15 mouse cellular contexts compared by ENCODE assay signal in the genomic region with DNA sequence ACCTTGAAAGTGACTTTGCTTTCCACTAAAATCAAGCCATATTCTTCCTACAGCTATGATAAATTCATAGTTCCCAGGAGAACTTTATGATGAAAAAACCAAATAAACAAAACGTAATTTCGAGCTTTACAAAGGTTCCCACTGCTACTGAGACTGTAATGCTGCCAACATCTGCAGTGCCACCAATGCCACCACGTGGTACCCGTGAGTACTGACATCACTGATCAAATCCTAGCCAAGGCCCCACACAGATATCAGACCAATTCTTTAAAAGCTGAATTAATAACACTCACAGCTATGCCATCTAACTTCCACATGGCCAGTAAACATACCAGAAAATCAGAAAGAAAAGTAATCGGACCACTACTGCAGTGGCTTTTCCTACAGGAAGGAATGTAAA. TPM values are rescaled to one million over a fixed set of nuclear protein-coding genes. Genes with fewer than 3 reads are reported as not detected.
DNase-seq lines count a peak whose midpoint lies in the region; ATAC-seq and TF ChIP-seq lines count a peak whose summit lies in the region.
"Had no signal": no experiment of that assay in that cellular context is flagged by ENCODE, and none has a peak within 500 bp of the region (broad histone marks: within the 10 kb centered on the region; RNA-seq: fewer than 3 reads in every experiment).

No protein-coding gene starts in this region.

- no peak overlapping the region for H3K9ac ChIP-seq in lung, postnatal 0 days (replicated peaks; ENCODE audit: low read depth)
- H3K9ac ChIP-seq: embryonic facial prominence, embryonic 13.5 days; heart, embryonic 12.5 days; hindbrain, embryonic 14.5 days; kidney, embryonic 15.5 days had no signal

- no peak for ATAC-seq in lung, postnatal 0 days
- no peak for ATAC-seq in erythroid progenitor cell, adult 5-6 weeks (replicated peaks; ENCODE audit: low FRiP score, poor library complexity, severe bottlenecking)
- ATAC-seq: forebrain, embryonic 16.5 days had no signal

- TF ChIP-seq CTCF in kidney, adult 2 months (conservative IDR thresholded peaks at IDR 0.05; ENCODE audit: insufficient read depth, insufficient read length, low read depth, low read length) = peak; percentile 52
- peak; percentile 28 for TF ChIP-seq CTCF in lung, postnatal 0 days (IDR thresholded peaks at IDR 0.05)
- peak; percentile 20; the same call in 1 of the 2 replicates for TF ChIP-seq CTCF in brain, embryonic 14.5 days (IDR thresholded peaks at IDR 0.05; ENCODE audit: borderline replicate concordance, extremely low read depth, insufficient read depth, insufficient read length)

- 82% methylated on average over 5 of the region's 5 CpGs for WGBS in kidney, adult 2 months
- 79% methylated on average over 5 of the region's 5 CpGs for WGBS in lung, postnatal 0 days

- no peak overlapping the region for H3K27ac ChIP-seq in kidney, adult 2 months (ENCODE audit: insufficient read depth, low read depth, low read length)
- no peak overlapping the region for H3K27ac ChIP-seq in lung, postnatal 0 days (ENCODE audit: low read length)
- H3K27ac ChIP-seq: embryonic facial prominence, embryonic 13.5 days; hindbrain, embryonic 14.5 days; kidney, embryonic 15.5 days had no signal

- peak; percentile 30 for DNase-seq in adrenal gland, adult 2 months
- no peak for DNase-seq in adrenal gland, adult 8-10 months
- DNase-seq in kidney, adult 2 months = peak; percentile 13
- DNase-seq in kidney, adult 18-20 months = no peak
- DNase-seq in lung, postnatal 0 days (ENCODE audit: low spot score) = no peak
- no peak for DNase-seq in lung, postnatal 4 days
- DNase-seq in brain, embryonic 14.5 days (ENCODE audit: low read depth) = no peak
- DNase-seq: cerebellum, adult 9-10 months; gastrocnemius, postnatal 14 days had no signal

- no peaks in the 10 kb centered on the region for H3K27me3 ChIP-seq in kidney, adult 2 months (replicated peaks; ENCODE audit: control insufficient read depth, insufficient read depth, low read length)
- H3K27me3 ChIP-seq in lung, postnatal 0 days (replicated peaks; ENCODE audit: insufficient read depth, low read length) = no peaks in the 10 kb centered on the region
- H3K27me3 ChIP-seq: embryonic facial prominence, embryonic 13.5 days; heart, embryonic 12.5 days; kidney, embryonic 15.5 days had no signal

- no peak for TF ChIP-seq EP300 in lung, postnatal 0 days (IDR thresholded peaks at IDR 0.05)

- no peaks in the 10 kb centered on the region for H3K36me3 ChIP-seq in kidney, adult 2 months (ENCODE audit: control insufficient read depth, insufficient read depth, low read length)
- no peaks in the 10 kb centered on the region for H3K36me3 ChIP-seq in lung, postnatal 0 days (ENCODE audit: insufficient read depth, low read length)

- H3K4me2 ChIP-seq in lung, postnatal 0 days (replicated peaks; ENCODE audit: low read depth, low read length) = no peak overlapping the region
- H3K4me2 ChIP-seq: embryonic facial prominence, embryonic 13.5 days; heart, embryonic 12.5 days; hindbrain, embryonic 14.5 days; kidney, embryonic 15.5 days had no signal

- H3K9me3 ChIP-seq in lung, postnatal 0 days (ENCODE audit: low read length) = no peaks in the 10 kb centered on the region
- H3K9me3 ChIP-seq: embryonic facial prominence, embryonic 13.5 days; kidney, embryonic 15.5 days had no signal

- TF ChIP-seq POLR2A in kidney, adult 2 months (IDR thresholded peaks at IDR 0.05; ENCODE audit: low read depth, low read length) = no peak
- TF ChIP-seq POLR2A in brain, embryonic 14.5 days (IDR thresholded peaks at IDR 0.05; ENCODE audit: borderline replicate concordance, extremely low read depth, insufficient read depth, insufficient read length, poor library complexity, severe bottlenecking) = no peak

- H3K4me1 ChIP-seq in kidney, adult 2 months (ENCODE audit: control insufficient read depth, insufficient read depth, low read length) = peaks cover 5% of the 10 kb centered on the region; the same call in 1 of the 2 replicates
- no peaks in the 10 kb centered on the region for H3K4me1 ChIP-seq in lung, postnatal 0 days (ENCODE audit: insufficient read depth, low read depth, low read length)
- H3K4me1 ChIP-seq: embryonic facial prominence, embryonic 13.5 days; heart, embryonic 12.5 days; kidney, embryonic 15.5 days had no signal

- no peak overlapping the region for H3K4me3 ChIP-seq in kidney, adult 2 months (ENCODE audit: insufficient read depth, low read depth, low read length)
- no peak overlapping the region for H3K4me3 ChIP-seq in lung, postnatal 0 days (ENCODE audit: low read depth, low read length)
- H3K4me3 ChIP-seq: embryonic facial prominence, embryonic 13.5 days; heart, embryonic 12.5 days; kidney, embryonic 15.5 days had no signal

RNA-seq across cellular contexts. Expression of a gene that starts 32.8 kb away (rescaled TPM):
- total RNA-seq in adrenal gland, adult 2 months (2021) = 1 to 10 TPM in 1 of 2 experiments, under 1 TPM in 1; 0.84 to 1.3 TPM
- polyA plus RNA-seq in adrenal gland, adult 2 months (2012; rRNA removed) = 0.11 and 0.20 TPM in 2 replicates
- total RNA-seq in adrenal gland, adult 8-10 months (2022) = 1 to 10 TPM; 1.0 to 3.0 (median 1.3) TPM
- polyA plus RNA-seq in kidney, adult 2 months (2012; rRNA removed) = 0.12 and 0.16 TPM in 2 replicates
- 0.42 and 1.5 TPM in 2 replicates for polyA plus RNA-seq in lung, postnatal 0 days (2015; fragmentation: Nextera tagmentation; extraction: Ambion mirVana)
- 4.1 and 5.5 TPM in 2 replicates for polyA plus RNA-seq in brain, embryonic 14.5 days (2012; rRNA removed)
- total RNA-seq in erythroid progenitor cell, adult 5-6 weeks (2015; ENCODE audit: low replicate concordance) = 85.1 and 137 TPM in 2 replicates
- total RNA-seq in erythroid progenitor cell, adult 5-6 weeks (2017; ENCODE audit: low replicate concordance) = 153 and 177 TPM in 2 replicates

RNA-seq across cellular contexts. Expression of a gene that starts 33.0 kb away (rescaled TPM):
- total RNA-seq in adrenal gland, adult 2 months (2021) = 100 to 1,000 TPM; 130 to 134 TPM
- 121 and 141 TPM in 2 replicates for polyA plus RNA-seq in adrenal gland, adult 2 months (2012; rRNA removed)
- total RNA-seq in adrenal gland, adult 8-10 months (2022) = 100 to 1,000 TPM; 127 to 165 (median 149) TPM
- 107 and 134 TPM in 2 replicates for polyA plus RNA-seq in kidney, adult 2 months (2012; rRNA removed)
- polyA plus RNA-seq in lung, postnatal 0 days (2015; fragmentation: Nextera tagmentation; extraction: Ambion mirVana) = 57.2 and 58.7 TPM in 2 replicates
- 118 and 119 TPM in 2 replicates for polyA plus RNA-seq in brain, embryonic 14.5 days (2012; rRNA removed)
- 108 and 112 TPM in 2 replicates for total RNA-seq in erythroid progenitor cell, adult 5-6 weeks (2015; ENCODE audit: low replicate concordance)
- 82.8 and 107 TPM in 2 replicates for total RNA-seq in erythroid progenitor cell, adult 5-6 weeks (2017; ENCODE audit: low replicate concordance)

RNA-seq across cellular contexts. Expression of a gene that starts 52.9 kb away (rescaled TPM):
- total RNA-seq in adrenal gland, adult 2 months (2021) = 100 to 1,000 TPM in 1 of 2 experiments, 10 to 100 TPM in 1; 95.6 to 189 TPM
- polyA plus RNA-seq in adrenal gland, adult 2 months (2012; rRNA removed) = 151 and 157 TPM in 2 replicates
- 100 to 1,000 TPM; 135 to 192 (median 171) TPM for total RNA-seq in adrenal gland, adult 8-10 months (2022)
- polyA plus RNA-seq in kidney, adult 2 months (2012; rRNA removed) = 59.2 and 62.5 TPM in 2 replicates
- polyA plus RNA-seq in lung, postnatal 0 days (2015; fragmentation: Nextera tagmentation; extraction: Ambion mirVana) = 76.4 and 88.1 TPM in 2 replicates
- 169 and 204 TPM in 2 replicates for polyA plus RNA-seq in brain, embryonic 14.5 days (2012; rRNA removed)
- 9.0 and 13.4 TPM in 2 replicates for total RNA-seq in erythroid progenitor cell, adult 5-6 weeks (2015; ENCODE audit: low replicate concordance)
- total RNA-seq in erythroid progenitor cell, adult 5-6 weeks (2017; ENCODE audit: low replicate concordance) = 4.7 and 6.1 TPM in 2 replicates

RNA-seq across cellular contexts. Expression of a gene that starts 54.1 kb away (rescaled TPM):
- total RNA-seq in adrenal gland, adult 2 months (2021) = 10 to 100 TPM in 1 of 2 experiments, 1 to 10 TPM in 1; 6.0 to 12.9 TPM
- 6.0 and 11.3 TPM in 2 replicates for polyA plus RNA-seq in adrenal gland, adult 2 months (2012; rRNA removed)
- total RNA-seq in adrenal gland, adult 8-10 months (2022) = 10 to 100 TPM in 3 of 4 experiments, 1 to 10 TPM in 1; 9.2 to 23.8 (median 16.2) TPM
- polyA plus RNA-seq in kidney, adult 2 months (2012; rRNA removed) = 14.1 and 15.3 TPM in 2 replicates
- 7.5 and 9.4 TPM in 2 replicates for polyA plus RNA-seq in lung, postnatal 0 days (2015; fragmentation: Nextera tagmentation; extraction: Ambion mirVana)
- polyA plus RNA-seq in brain, embryonic 14.5 days (2012; rRNA removed) = 139 and 205 TPM in 2 replicates
- not detected in 2 replicates for total RNA-seq in erythroid progenitor cell, adult 5-6 weeks (2015; ENCODE audit: low replicate concordance)
- not detected in 2 replicates for total RNA-seq in erythroid progenitor cell, adult 5-6 weeks (2017; ENCODE audit: low replicate concordance)

Comparison
In these comparisons a context has a peak if more than half of its experiments do, and no peak if none do; other contexts are left out.
1. DNase-seq: peak in adrenal gland, adult 2 months (single experiment) and kidney, adult 2 months (single experiment); none in adrenal gland, adult 8-10 months (single experiment), kidney, adult 18-20 months (single experiment), lung, postnatal 0 days (single experiment), lung, postnatal 4 days (0 of 2) and brain, embryonic 14.5 days (single experiment).
2. Peak in every context shown above with its lines, with median percentiles within 50 percentile points of each other: CTCF ChIP-seq.